Mouse (Mus musculus) hindlimb bud, embryonic 11.5 days (tissue): ENCODE data around the gene Sntb2.
"Not testable (repeated sequence)": the region's sequence is repeated elsewhere in the genome, so short reads cannot be mapped to it uniquely, and the experiment has no call there.

ENCODE experiments used
- DNase-seq: peaks from one replicate; pipeline ENCODE4 v3.0.0-alpha.2; 2012; ENCODE audit warnings: low read depth, low spot score; ENCODE audit errors: extremely low spot score

The Sntb2 gene

DNA sequence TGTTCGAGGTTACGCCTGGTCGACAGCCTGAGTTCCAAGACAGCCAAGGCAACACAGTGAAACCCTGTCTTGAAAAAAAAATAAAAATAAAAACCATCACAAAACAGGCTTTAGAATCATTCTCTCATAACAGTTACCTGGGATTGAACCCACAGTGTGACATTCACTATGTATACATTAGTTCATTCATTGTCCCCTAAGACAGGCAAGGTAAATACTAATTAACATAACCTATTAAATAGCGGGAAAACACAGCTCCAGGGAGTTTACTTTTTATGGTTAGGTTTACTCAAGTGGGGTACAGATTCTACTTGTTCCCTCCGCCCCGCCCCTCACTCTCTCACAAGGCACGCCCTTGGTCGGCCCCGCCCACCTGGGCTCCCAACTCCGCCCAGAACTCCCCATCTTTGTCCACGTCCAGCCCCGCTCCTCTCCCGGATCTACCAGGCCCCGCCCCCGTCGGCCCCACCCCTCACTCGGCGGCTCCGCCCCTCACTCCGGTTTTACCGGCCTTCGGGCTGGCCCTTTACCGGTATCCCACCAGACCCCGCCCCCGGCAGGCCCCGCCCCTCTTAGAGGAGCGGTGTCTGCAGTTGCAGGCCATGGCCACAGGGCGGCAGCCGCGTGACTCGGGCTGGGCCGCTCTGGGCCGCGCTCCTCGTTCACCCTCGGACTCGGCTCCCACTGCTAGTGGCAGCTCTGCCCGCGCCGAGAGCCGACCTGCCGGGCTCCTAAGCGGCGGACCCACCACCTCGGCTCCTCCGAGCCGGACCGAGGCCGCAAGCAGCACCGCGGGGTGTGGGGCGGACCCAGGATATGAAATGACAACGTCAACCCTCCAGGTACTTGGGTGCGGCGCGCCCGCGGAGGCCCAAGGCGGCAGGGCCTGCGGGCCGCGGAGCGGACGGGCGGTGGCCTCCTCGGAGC is 95.4 kb downstream of the Sntb2 start, which contains the start of gene Vps4a:
TSS of gene Vps4a (plus strand) at position 573 of the 927 bp plus-strand sequence.
- DNase-seq = peak; percentile 54

DNA sequence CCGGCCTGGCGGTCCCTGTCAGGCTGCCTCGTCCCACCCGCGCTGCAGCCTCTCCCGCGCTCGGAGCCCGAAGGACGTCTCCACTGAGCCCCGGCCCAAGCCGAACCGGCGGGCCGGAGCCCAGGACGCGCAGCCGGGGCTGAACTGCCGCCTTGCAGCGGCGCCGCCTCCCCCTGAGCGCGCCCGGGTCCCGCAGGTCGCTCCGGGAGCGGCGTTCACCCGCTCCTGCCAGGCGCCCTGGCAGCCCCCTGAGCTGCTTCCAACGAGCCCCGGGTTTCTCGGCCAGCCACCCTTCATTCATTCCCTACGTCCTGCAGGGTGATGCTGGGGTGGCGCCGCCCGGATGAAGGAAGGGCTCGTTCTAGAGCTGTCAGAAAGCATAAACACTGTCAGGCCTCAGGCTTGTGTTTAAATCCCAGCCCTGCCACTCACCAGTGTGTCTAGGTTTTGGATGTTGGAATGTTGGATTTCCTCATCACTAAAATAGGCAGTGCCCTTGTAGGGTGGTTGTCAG is 96.1 kb downstream of the Sntb2 start:
- no peak for DNase-seq

DNA sequence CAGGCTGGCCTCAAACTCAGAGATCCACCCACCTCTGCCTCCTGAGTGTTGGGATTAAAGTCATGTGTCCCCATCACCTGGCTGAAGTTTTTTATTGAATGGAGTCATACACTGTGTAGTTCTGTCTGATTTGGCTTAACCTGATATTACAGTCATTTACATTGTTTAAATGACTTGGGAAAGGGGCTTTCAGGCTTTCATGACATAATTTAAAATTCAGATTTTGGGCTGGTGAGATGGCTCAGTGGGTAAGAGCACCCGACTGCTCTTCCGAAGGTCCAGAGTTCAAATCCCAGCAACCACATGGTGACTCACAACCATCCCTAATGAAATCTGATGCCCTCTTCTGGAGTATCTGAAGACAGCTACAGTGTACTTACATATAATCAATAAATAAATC is 98.1 kb downstream of the Sntb2 start:
- not testable (repeated sequence) for DNase-seq

DNA sequence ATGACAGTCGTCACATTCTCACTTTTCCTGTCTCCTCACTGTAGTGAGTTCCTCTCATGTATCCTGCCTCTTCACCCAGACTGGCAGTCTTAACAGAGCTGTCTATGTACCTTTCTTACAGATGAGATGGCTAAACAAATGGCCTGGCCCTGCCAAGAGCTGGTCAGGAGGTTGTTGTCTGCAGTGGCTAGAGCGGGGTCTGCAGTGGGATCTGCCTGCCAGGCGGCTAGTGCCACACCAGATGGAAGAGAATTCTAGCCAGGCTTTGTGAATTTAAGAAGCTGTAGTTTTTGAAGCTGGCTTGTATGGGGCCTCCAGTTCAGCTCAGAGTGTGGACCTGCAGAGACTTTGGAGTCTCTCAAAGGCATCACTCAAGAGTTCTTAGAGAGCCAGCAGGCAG is 100.1 kb downstream of the Sntb2 start:
- no peak for DNase-seq

DNA sequence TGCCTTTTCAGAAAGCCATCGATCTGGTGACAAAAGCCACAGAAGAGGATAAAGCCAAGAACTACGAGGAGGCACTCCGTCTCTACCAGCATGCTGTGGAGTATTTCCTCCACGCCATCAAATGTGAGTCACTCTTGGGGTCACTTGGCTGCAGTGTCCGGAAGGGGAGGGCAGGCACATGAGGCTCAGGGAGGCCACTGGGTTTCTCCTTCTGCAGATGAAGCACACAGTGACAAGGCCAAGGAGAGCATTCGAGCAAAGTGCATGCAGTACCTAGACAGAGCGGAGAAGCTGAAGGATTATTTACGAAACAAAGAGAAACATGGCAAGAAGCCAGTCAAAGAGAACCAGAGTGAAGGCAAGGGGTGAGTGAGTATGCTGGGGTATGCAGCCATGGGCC is 101.1 kb downstream of the Sntb2 start:
- DNase-seq = no peak

DNA sequence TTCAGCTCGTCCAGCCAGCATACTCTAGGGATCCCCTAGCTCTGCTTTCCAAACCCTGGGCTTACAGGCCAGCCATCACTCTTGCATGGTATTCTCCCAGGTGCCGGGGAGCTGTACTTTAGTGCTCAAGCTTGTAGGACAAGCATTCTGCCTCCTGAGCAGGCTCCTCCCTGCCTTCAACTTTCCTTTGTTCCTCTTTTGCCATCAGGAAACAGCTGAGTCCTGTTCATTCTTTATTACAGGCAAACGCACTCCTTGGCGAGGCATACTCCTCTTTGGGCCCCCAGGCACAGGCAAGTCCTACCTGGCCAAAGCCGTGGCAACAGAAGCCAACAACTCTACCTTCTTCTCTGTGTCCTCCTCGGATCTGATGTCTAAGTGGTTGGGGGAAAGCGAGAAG is 105.1 kb downstream of the Sntb2 start:
- DNase-seq = no peak

GRCm38 (mm10) chr8:107045478-107045877 is 109.9 kb downstream of the Sntb2 start:
- DNase-seq = no peak

DNA sequence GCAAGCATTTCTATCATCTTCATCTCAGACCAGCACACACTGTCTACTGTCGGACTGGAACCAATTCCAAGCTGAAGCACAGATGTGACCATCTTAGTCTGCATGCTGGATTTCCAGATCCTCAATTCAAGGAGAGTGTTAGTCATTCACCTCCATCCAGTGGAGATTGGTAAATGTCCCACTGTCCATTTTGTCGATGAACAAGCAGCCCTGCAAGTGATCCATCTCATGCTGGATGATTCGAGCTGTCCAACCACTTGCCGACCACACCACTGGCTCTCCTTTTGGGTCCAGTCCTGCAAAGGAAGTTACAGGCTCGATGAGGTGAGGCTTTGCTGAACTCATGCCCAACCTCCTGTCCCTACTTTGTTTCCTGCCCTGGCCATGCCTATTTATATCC is 111.4 kb downstream of the Sntb2 start:
- DNase-seq = no peak

GRCm38 (mm10) chr8:107048061-107048941 is 112.8 kb downstream of the Sntb2 start, which contains the start of gene Pdf:
Gene Pdf, minus strand, starts transcription at chr8:107048614.
- no peak for DNase-seq

DNA sequence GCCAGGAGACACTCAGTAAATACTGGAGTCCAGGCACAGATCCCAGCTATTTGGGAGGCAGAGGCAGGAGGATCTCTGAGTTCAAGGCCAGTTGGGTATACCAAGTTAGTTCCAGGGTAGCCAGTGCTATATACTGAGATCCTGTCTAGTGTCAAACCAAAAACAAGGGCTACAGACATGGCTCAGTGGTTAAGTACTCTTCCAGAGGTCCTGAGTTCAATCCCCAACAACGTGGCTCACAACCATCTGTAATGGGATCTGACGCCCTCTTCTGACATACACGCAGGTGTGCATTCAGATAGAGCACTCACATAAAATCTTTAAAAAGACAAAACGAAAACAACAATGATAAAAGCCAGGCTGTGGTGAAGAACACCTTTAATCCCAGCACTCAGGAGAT is 113.9 kb downstream of the Sntb2 start:
- DNase-seq = no peak

DNA sequence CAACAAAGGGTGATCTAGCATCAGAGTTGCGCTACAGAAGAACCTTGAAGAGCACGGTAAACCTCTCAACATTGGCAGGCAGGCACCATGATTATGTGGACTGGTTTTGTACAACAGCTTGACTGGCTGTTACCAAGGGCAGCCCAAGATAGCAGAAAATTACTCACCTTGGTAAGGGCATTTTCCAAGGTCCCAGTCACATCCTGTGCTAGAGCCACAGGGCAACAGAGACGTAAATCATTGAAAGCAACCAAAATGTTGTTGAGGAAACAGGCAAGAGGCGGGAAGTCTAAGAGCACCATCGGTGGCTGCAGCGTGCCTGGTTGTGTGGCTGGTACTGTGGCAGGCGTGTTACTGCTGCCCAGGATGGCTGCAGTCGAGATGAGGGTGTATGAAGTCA is 116.5 kb downstream of the Sntb2 start:
- no peak for DNase-seq

GRCm38 (mm10) chr8:107056076-107056972 is 120.8 kb downstream of the Sntb2 start, which contains the start of the genes Cog8 and Nip7:
Gene Cog8, minus strand, starts transcription at chr8:107056689.
Gene Nip7, plus strand, starts transcription at chr8:107056877.
- DNase-seq = peak; percentile 92

DNA sequence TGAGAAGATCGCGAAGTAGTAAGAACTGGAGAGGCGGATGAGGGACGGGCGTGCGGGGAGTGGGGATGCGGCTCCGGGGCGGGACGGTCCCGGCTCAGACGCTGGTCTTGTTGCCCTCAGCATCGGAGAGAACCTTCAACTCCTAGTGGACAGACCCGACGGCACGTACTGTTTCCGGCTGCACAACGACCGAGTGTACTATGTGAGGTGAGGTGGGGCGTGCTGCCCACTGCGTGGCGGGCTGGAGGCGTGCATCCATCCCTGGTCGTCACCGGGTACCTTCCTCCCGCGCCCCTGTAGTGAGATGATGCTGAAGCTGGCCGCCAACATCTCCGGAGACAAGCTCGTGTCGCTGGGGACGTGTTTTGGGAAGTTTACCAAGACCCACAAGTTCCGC is 121.4 kb downstream of the Sntb2 start:
- DNase-seq = no peak

GRCm38 (mm10) chr8:107062613-107063012 is 127.1 kb downstream of the Sntb2 start:
- DNase-seq = no peak

DNA sequence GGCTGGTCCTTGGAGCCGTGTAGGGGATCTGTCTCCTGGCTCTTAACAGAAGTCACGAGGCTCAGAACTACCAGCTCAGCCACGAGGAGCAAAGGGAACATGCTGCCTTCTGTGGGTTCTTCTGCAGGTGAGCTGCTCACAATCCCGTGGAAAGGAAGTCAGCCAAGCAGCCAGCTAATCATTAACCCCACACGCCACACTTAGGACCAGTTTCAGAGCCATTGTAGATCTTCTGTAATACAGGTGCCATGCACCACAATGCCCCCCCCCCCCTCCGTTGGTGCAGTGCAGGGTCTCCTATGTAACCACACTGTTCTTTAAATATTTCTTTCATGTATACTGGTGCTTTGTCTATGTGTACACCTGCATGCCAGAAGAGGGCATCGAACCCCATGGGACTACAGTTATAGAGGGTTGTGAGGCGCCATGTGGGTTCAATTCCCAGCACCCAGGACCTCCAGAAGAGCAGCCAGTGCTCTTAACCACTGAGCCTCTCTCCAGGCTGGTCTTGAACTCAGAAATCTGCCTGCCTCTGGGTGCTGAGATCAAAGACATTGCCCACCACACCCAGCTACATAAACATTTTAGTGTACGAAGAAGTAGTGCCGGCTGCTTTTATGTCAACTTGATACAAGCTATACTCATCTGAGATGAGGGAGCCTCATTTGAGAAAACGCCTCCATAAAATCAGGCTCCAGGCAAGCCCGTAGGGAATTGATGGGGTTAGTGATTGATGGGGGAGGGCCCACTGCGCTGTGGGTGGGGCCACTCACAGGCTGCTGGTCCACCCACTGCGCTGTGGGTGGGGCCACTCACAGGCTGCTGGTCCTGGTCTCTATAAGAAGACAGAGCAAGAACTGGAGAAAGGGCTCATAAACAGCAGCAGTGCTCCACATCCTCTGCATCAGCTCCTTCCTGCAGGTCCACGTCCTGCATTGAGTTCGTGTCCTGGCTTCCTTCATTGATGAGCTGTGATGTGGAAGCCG is 130.3 kb downstream of the Sntb2 start, which contains the start of gene Tmed6:
TSS of gene Tmed6 (minus strand) at position 134 of the 986 bp plus-strand sequence.
- DNase-seq = no peak
